Mouse (Mus musculus) MEL (cell line): ENCODE measurements at regions not wholly inside any gene's neighbourhood (a gene's known extent, or its start where the extent isn't known, plus 50 kb on each side); places are given as distances from the start of the nearest gene placed in this dataset.

ENCODE experiments used
- DNase-seq: peaks from one replicate; pipeline ENCODE4 v3.0.0; 2011; ENCODE audit warnings: low read depth, low spot score
- H3K27ac ChIP-seq: 2 replicates; pipeline ENCODE4 v1.5.1; 2012; ENCODE audit warnings: low read depth, mild to moderate bottlenecking, control low read depth, low read length, moderate library complexity; ENCODE audit not compliant: control insufficient read depth
- H3K27me3 ChIP-seq, 2 experiments: fragments of 150-350 bp in 1 of 2; sonication (generic) in 1 of 2; 2 replicates each; pipeline ENCODE4 v1.6.1; 2012; ENCODE audit warnings: low read length in 2 of 2, mild to moderate bottlenecking in 2 of 2, improper control_type of control experiment in 1 of 2, moderate library complexity in 1 of 2; ENCODE audit not compliant: insufficient read depth in 2 of 2, control insufficient read depth in 1 of 2
- H3K36me3 ChIP-seq, 2 experiments: 2 replicates each; pipeline ENCODE4 v1.6.1; 2012 to 2014; ENCODE audit warnings: low read length in 2 of 2, improper control_type of control experiment in 1 of 2, inconsistent platforms in 1 of 2, mild to moderate bottlenecking in 1 of 2; ENCODE audit not compliant: insufficient read depth in 2 of 2, control insufficient read depth in 1 of 2
- H3K4me1 ChIP-seq, 2 experiments: fragments of 150-350 bp in 1 of 2; sonication (generic) in 1 of 2; 2 replicates each; pipeline ENCODE4 v1.6.1; 2012; ENCODE audit warnings: low read length in 2 of 2, improper control_type of control experiment in 1 of 2, mild to moderate bottlenecking in 1 of 2; ENCODE audit not compliant: insufficient read depth in 2 of 2, control insufficient read depth in 1 of 2
- H3K4me3 ChIP-seq, 2 experiments: fragments of 150-350 bp in 1 of 2; sonication (generic) in 1 of 2; 2 replicates each; pipeline ENCODE4 v1.5.1; 2012; ENCODE audit warnings: low read depth in 2 of 2, low read length in 2 of 2, mild to moderate bottlenecking in 2 of 2, moderate library complexity in 2 of 2, control low read depth in 1 of 2, improper control_type of control experiment in 1 of 2; ENCODE audit not compliant: control insufficient read depth in 1 of 2, insufficient read depth in 1 of 2
- H3K79me2 ChIP-seq: 2 replicates; pipeline ENCODE4 v1.6.1; 2012; ENCODE audit warnings: mild to moderate bottlenecking, low read length, moderate library complexity; ENCODE audit not compliant: control insufficient read depth, poor library complexity, insufficient read depth
- H3K9ac ChIP-seq: 2 replicates; pipeline ENCODE4 v1.6.1; 2012; ENCODE audit warnings: low read depth, mild to moderate bottlenecking, control low read depth, low read length, moderate library complexity; ENCODE audit not compliant: control insufficient read depth, poor library complexity, severe bottlenecking
- H3K9me3 ChIP-seq: fragments of 150-350 bp; sonication (generic); replicated peaks from 2 replicates; pipeline ENCODE4 v1.6.1; 2012; ENCODE audit warnings: mild to moderate bottlenecking, low read length, improper control_type of control experiment, moderate library complexity; ENCODE audit not compliant: insufficient read depth
- BHLHE40 ChIP-seq: IDR thresholded peaks from 2 replicates; pipeline ENCODE4 v1.6.1; 2012; ENCODE audit warnings: low read depth, mild to moderate bottlenecking, inconsistent platforms, low read length, improper control_type of control experiment, borderline replicate concordance
- CHD1 ChIP-seq: IDR thresholded peaks from 2 replicates; pipeline ENCODE4 v1.6.1; 2012; ENCODE audit warnings: low read depth, mild to moderate bottlenecking, inconsistent platforms, low read length, improper control_type of control experiment
- CHD2 ChIP-seq: IDR thresholded peaks from 2 replicates; pipeline ENCODE4 v1.6.1; 2011; ENCODE audit warnings: low read length, improper control_type of control experiment
- E2F4 ChIP-seq: IDR thresholded peaks from 2 replicates; pipeline ENCODE4 v1.6.1; 2011; ENCODE audit warnings: low read depth, low read length, improper control_type of control experiment, borderline replicate concordance
- ELF1 ChIP-seq: IDR thresholded peaks from 2 replicates; pipeline ENCODE4 v1.6.1; 2014; ENCODE audit warnings: low read depth, mild to moderate bottlenecking, inconsistent platforms, low read length, improper control_type of control experiment, moderate library complexity
- EP300 ChIP-seq, 2 experiments: IDR thresholded peaks; 2 replicates each; pipeline ENCODE4 v1.6.1; 2011; ENCODE audit warnings: improper control_type of control experiment in 2 of 2, low read length in 2 of 2, low read depth in 1 of 2, mild to moderate bottlenecking in 1 of 2
- ETS1 ChIP-seq: IDR thresholded peaks from 2 replicates; pipeline ENCODE4 v1.6.1; 2012; ENCODE audit warnings: low read depth, mild to moderate bottlenecking, inconsistent platforms, low read length, improper control_type of control experiment, moderate library complexity
- GABPA ChIP-seq: IDR thresholded peaks from 2 replicates; pipeline ENCODE4 v1.6.1; 2012; ENCODE audit warnings: low read depth, mild to moderate bottlenecking, inconsistent platforms, low read length, improper control_type of control experiment, moderate library complexity
- HCFC1 ChIP-seq: IDR thresholded peaks from 2 replicates; pipeline ENCODE4 v1.6.1; 2012; ENCODE audit warnings: low read depth, mild to moderate bottlenecking, inconsistent platforms, low read length, improper control_type of control experiment, moderate library complexity
- JUND ChIP-seq: IDR thresholded peaks from 2 replicates; pipeline ENCODE4 v1.6.1; 2011; ENCODE audit warnings: low read depth, mild to moderate bottlenecking, improper control_type of control experiment, low read length
- MAFK ChIP-seq: IDR thresholded peaks from 2 replicates; pipeline ENCODE4 v1.6.1; 2011; ENCODE audit warnings: low read depth, mild to moderate bottlenecking, low read length, improper control_type of control experiment, borderline replicate concordance
- MAZ ChIP-seq: IDR thresholded peaks from 2 replicates; pipeline ENCODE4 v1.6.1; 2012; ENCODE audit warnings: low read depth, mild to moderate bottlenecking, inconsistent platforms, low read length, improper control_type of control experiment
- MXI1 ChIP-seq: IDR thresholded peaks from 2 replicates; pipeline ENCODE4 v1.6.1; 2011; ENCODE audit warnings: mild to moderate bottlenecking, low read depth, low read length, improper control_type of control experiment
- NELFE ChIP-seq: IDR thresholded peaks from 2 replicates; pipeline ENCODE4 v1.6.1; 2011; ENCODE audit warnings: low read depth, low read length, improper control_type of control experiment
- NRF1 ChIP-seq: IDR thresholded peaks from 2 replicates; pipeline ENCODE4 v1.6.1; 2014; ENCODE audit warnings: low read depth, mild to moderate bottlenecking, inconsistent platforms, low read length, improper control_type of control experiment, moderate library complexity; ENCODE audit not compliant: poor library complexity, insufficient read depth, severe bottlenecking
- POLR2A ChIP-seq, 2 experiments: IDR thresholded peaks; 2 replicates each; pipeline ENCODE4 v1.6.1; 2011 to 2012; ENCODE audit warnings: low read length in 2 of 2, mild to moderate bottlenecking in 2 of 2, control low read depth in 1 of 2, improper control_type of control experiment in 1 of 2, low read depth in 1 of 2, moderate library complexity in 1 of 2; ENCODE audit not compliant: control insufficient read depth in 1 of 2, insufficient read depth in 1 of 2, poor library complexity in 1 of 2
- RCOR1 ChIP-seq: IDR thresholded peaks from 2 replicates; pipeline ENCODE4 v1.6.1; 2012; ENCODE audit warnings: low read depth, mild to moderate bottlenecking, inconsistent platforms, low read length, improper control_type of control experiment
- SMC3 ChIP-seq: IDR thresholded peaks from 2 replicates; pipeline ENCODE4 v1.6.1; 2011; ENCODE audit warnings: low read depth, low read length, improper control_type of control experiment
- TAL1 ChIP-seq: IDR thresholded peaks from 2 replicates; pipeline ENCODE4 v1.6.1; 2012; ENCODE audit warnings: mild to moderate bottlenecking, inconsistent platforms, low read length, moderate library complexity, mixed read lengths
- TBP ChIP-seq: IDR thresholded peaks from 2 replicates; pipeline ENCODE4 v1.8.0; 2011; ENCODE audit warnings: low read depth, low read length, improper control_type of control experiment
- UBTF ChIP-seq: IDR thresholded peaks from 2 replicates; pipeline ENCODE4 v1.6.1; 2012; ENCODE audit warnings: low read depth, mild to moderate bottlenecking, inconsistent platforms, low read length, improper control_type of control experiment, moderate library complexity, borderline replicate concordance; ENCODE audit not compliant: insufficient read depth
- USF2 ChIP-seq, 2 experiments: IDR thresholded peaks; 2 replicates each; pipeline ENCODE4 v1.6.1; 2011 to 2012; ENCODE audit warnings: improper control_type of control experiment in 2 of 2, low read length in 2 of 2, borderline replicate concordance in 1 of 2, inconsistent platforms in 1 of 2, low read depth in 1 of 2, mild to moderate bottlenecking in 1 of 2; ENCODE audit not compliant: insufficient read depth in 1 of 2
- ZC3H11A ChIP-seq: IDR thresholded peaks from 2 replicates; pipeline ENCODE4 v1.6.1; 2012; ENCODE audit warnings: low read depth, mild to moderate bottlenecking, inconsistent platforms, low read length, improper control_type of control experiment
- ZNF384 ChIP-seq: IDR thresholded peaks from 2 replicates; pipeline ENCODE4 v1.6.1; 2012; ENCODE audit warnings: low read depth, mild to moderate bottlenecking, inconsistent platforms, low read length, improper control_type of control experiment

GRCm38 (mm10) chr11:64187007-64187406 lies 107.7 kb upstream of the Cox10 start:
- Histone ChIP-seq H3K4me3 (no peak overlapping the region), H3K9me3 (no peaks in the 10 kb centered on the region), H3K27ac (no peak overlapping the region), H3K27me3 (no peaks in the 10 kb centered on the region), H3K79me2 (no peaks in the 10 kb centered on the region), H3K4me1 (no peaks in the 10 kb centered on the region), H3K36me3 (no peaks in the 10 kb centered on the region), H3K9ac (no peak overlapping the region)
- TF ChIP-seq SMC3: no peak
- TF ChIP-seq NRF1: no peak
- no peak for TF ChIP-seq GABPA
- TF ChIP-seq ELF1: no peak
- no peak for TF ChIP-seq EP300 (IDR thresholded peaks at IDR 0.05; ENCODE audit: low read depth in 1 of 2, low read length in 2 of 2)
- TF ChIP-seq MAFK: no peak
- no peak for TF ChIP-seq CHD1
- TF ChIP-seq MXI1: no peak
- DNase-seq: no peak

- no peak overlapping the region for H3K4me3 ChIP-seq
- no peaks in the 10 kb centered on the region for H3K36me3 ChIP-seq
- TF ChIP-seq USF2 (IDR thresholded peaks at IDR 0.05; ENCODE audit: borderline replicate concordance in 1 of 2, insufficient read depth in 1 of 2, low read depth in 1 of 2, low read length in 2 of 2): no peak
- TF ChIP-seq ZNF384: no peak
- TF ChIP-seq TBP: no peak
- no peak for TF ChIP-seq EP300 (IDR thresholded peaks at IDR 0.05; ENCODE audit: low read depth in 1 of 2, low read length in 2 of 2)
- no peak for TF ChIP-seq JUND
- H3K9me3 ChIP-seq: no peaks in the 10 kb centered on the region
- no peak overlapping the region for H3K27ac ChIP-seq
- H3K27me3 ChIP-seq: no peaks in the 10 kb centered on the region
- no peaks in the 10 kb centered on the region for H3K4me1 ChIP-seq
- H3K79me2 ChIP-seq: no peaks in the 10 kb centered on the region
- no peak overlapping the region for H3K9ac ChIP-seq
- DNase-seq: no peak
These were observed 107.3 kb upstream of the Cox10 start for GRCm38 (mm10) chr11:64186590-64186989.

GRCm38 (mm10) chr11:64180036-64180435 lies 100.8 kb upstream of the Cox10 start:
- TF ChIP-seq CHD1 (no peak), UBTF (no peak), POLR2A (IDR thresholded peaks at IDR 0.05; ENCODE audit: control insufficient read depth in 1 of 2, insufficient read depth in 1 of 2, low read depth in 1 of 2, low read length in 2 of 2, poor library complexity in 1 of 2) (no peak), ZC3H11A (no peak), TAL1 (no peak), MAZ (no peak), SMC3 (no peak), NELFE (no peak), E2F4 (no peak), CHD2 (no peak), BHLHE40 (no peak), JUND (no peak), RCOR1 (no peak), ETS1 (no peak), HCFC1 (no peak)
- H3K9ac ChIP-seq: no peak overlapping the region
- H3K27ac ChIP-seq: no peak overlapping the region
- H3K27me3 ChIP-seq: no peaks in the 10 kb centered on the region
- no peaks in the 10 kb centered on the region for H3K36me3 ChIP-seq
- DNase-seq: no peak
- H3K9me3 ChIP-seq: no peaks in the 10 kb centered on the region; the same call in 1 of the 2 replicates
- H3K4me3 ChIP-seq: no peak overlapping the region
- H3K79me2 ChIP-seq: no peaks in the 10 kb centered on the region
- no peaks in the 10 kb centered on the region for H3K4me1 ChIP-seq
